Mouse (Mus musculus): ENCODE results near the gene Ptpn23. TPM values are rescaled to one million over a fixed set of nuclear protein-coding genes. Genes with fewer than 3 reads are reported as not detected.
"Not testable (repeated sequence)": the region's sequence is repeated elsewhere in the genome, so short reads cannot be mapped to it uniquely, and the experiment has no call there.

Gene Ptpn23
- polyA plus RNA-seq, 1 experiment from 2014 or later: 13.8 TPM

- Histone ChIP-seq H3K4me2 (ENCODE audit: low read depth, low read length) (no peak overlapping the region), H3K9ac (ENCODE audit: low read length) (no peak overlapping the region), H3K4me1 (ENCODE audit: control insufficient read depth, insufficient read depth, low read length) (no peaks in the 10 kb centered on the region), H3K27ac (ENCODE audit: low read length) (no peak overlapping the region), H3K27me3 (ENCODE audit: control insufficient read depth, insufficient read depth, low read length) (no peaks in the 10 kb centered on the region), H3K9me3 (replicated peaks; ENCODE audit: control insufficient read depth, low read length) (no peaks in the 10 kb centered on the region), H3K36me3 (ENCODE audit: control insufficient read depth, insufficient read depth, low read length) (peaks cover 21% of the 10 kb centered on the region), H3K4me3 (replicated peaks; ENCODE audit: low read length) (no peak overlapping the region)
- no peak for ATAC-seq (ENCODE audit: insufficient read depth, low FRiP score)
- WGBS: 86% methylated on average over 4 of the region's 4 CpGs
Observed at GRCm38 (mm10) chr9:110393295-110393694, 14.7 kb downstream of the Ptpn23 start.

- WGBS: 95% methylated on average over 3 of the region's 3 CpGs
- H3K4me2 ChIP-seq (ENCODE audit: low read depth, low read length): no peak overlapping the region
- H3K9ac ChIP-seq (ENCODE audit: low read length): no peak overlapping the region
- no peaks in the 10 kb centered on the region for H3K4me1 ChIP-seq (ENCODE audit: control insufficient read depth, insufficient read depth, low read length)
- no peak overlapping the region for H3K27ac ChIP-seq (ENCODE audit: low read length)
- peaks cover 26% of the 10 kb centered on the region for H3K36me3 ChIP-seq (ENCODE audit: control insufficient read depth, insufficient read depth, low read length)
- no peaks in the 10 kb centered on the region for H3K9me3 ChIP-seq (replicated peaks; ENCODE audit: control insufficient read depth, low read length)
- H3K27me3 ChIP-seq (ENCODE audit: control insufficient read depth, insufficient read depth, low read length): no peaks in the 10 kb centered on the region
- no peak for ATAC-seq (ENCODE audit: insufficient read depth, low FRiP score)
- no peak overlapping the region for H3K4me3 ChIP-seq (replicated peaks; ENCODE audit: low read length)
Observed at GRCm38 (mm10) chr9:110390843-110391242, 17.2 kb downstream of the Ptpn23 start.

GRCm38 (mm10) chr9:110388011-110388410 lies 20.0 kb downstream of the Ptpn23 start:
- H3K4me3 ChIP-seq (replicated peaks; ENCODE audit: low read length): no peak overlapping the region
- H3K4me1 ChIP-seq (ENCODE audit: control insufficient read depth, insufficient read depth, low read length): no peaks in the 10 kb centered on the region
- no peaks in the 10 kb centered on the region for H3K27me3 ChIP-seq (ENCODE audit: control insufficient read depth, insufficient read depth, low read length)
- no peak overlapping the region for H3K27ac ChIP-seq (ENCODE audit: low read length)
- no peak overlapping the region for H3K4me2 ChIP-seq (ENCODE audit: low read depth, low read length)
- WGBS: 94% methylated on average over 7 of the region's 7 CpGs
- no peak overlapping the region for H3K9ac ChIP-seq (ENCODE audit: low read length)
- no peaks in the 10 kb centered on the region for H3K9me3 ChIP-seq (replicated peaks; ENCODE audit: control insufficient read depth, low read length)
- ATAC-seq (ENCODE audit: insufficient read depth, low FRiP score): no peak
- H3K36me3 ChIP-seq (ENCODE audit: control insufficient read depth, insufficient read depth, low read length): peaks cover 29% of the 10 kb centered on the region

- 87% methylated on average over 7 of the region's 7 CpGs for WGBS
- Histone ChIP-seq H3K27me3 (ENCODE audit: control insufficient read depth, insufficient read depth, low read length) (no peaks in the 10 kb centered on the region), H3K9me3 (replicated peaks; ENCODE audit: control insufficient read depth, low read length) (no peaks in the 10 kb centered on the region), H3K4me1 (ENCODE audit: control insufficient read depth, insufficient read depth, low read length) (0 out of 2 replicates have a peak, but pooled peaks cover 3% of the 10 kb centered on the region), H3K27ac (ENCODE audit: low read length) (no peak overlapping the region), H3K9ac (ENCODE audit: low read length) (no peak overlapping the region), H3K4me3 (replicated peaks; ENCODE audit: low read length) (no peak overlapping the region), H3K36me3 (ENCODE audit: control insufficient read depth, insufficient read depth, low read length) (peaks cover 20% of the 10 kb centered on the region), H3K4me2 (ENCODE audit: low read depth, low read length) (no peak overlapping the region)
- ATAC-seq (ENCODE audit: insufficient read depth, low FRiP score): no peak
Observed at GRCm38 (mm10) chr9:110384369-110384929, 23.6 kb downstream of the Ptpn23 start.

- H3K36me3 ChIP-seq (ENCODE audit: control insufficient read depth, insufficient read depth, low read length): peaks cover 16% of the 10 kb centered on the region
- ATAC-seq (ENCODE audit: insufficient read depth, low FRiP score): no peak
- 63% methylated on average over 12 of the region's 12 CpGs for WGBS
Observed at GRCm38 (mm10) chr9:110381292-110381691, 26.7 kb downstream of the Ptpn23 start.

GRCm38 (mm10) chr9:110380662-110381061 lies 27.4 kb downstream of the Ptpn23 start:
- no peak overlapping the region for H3K9ac ChIP-seq (ENCODE audit: low read length)
- H3K27ac ChIP-seq (ENCODE audit: low read length): no peak overlapping the region
- H3K27me3 ChIP-seq (ENCODE audit: control insufficient read depth, insufficient read depth, low read length): no peaks in the 10 kb centered on the region
- no peaks in the 10 kb centered on the region for H3K9me3 ChIP-seq (replicated peaks; ENCODE audit: control insufficient read depth, low read length)
- H3K4me1 ChIP-seq (ENCODE audit: control insufficient read depth, insufficient read depth, low read length): 0 out of 2 replicates have a peak, but pooled peaks cover 3% of the 10 kb centered on the region
- ATAC-seq (ENCODE audit: insufficient read depth, low FRiP score): no peak; the same call in 1 of the 2 replicates
- peaks cover 10% of the 10 kb centered on the region for H3K36me3 ChIP-seq (ENCODE audit: control insufficient read depth, insufficient read depth, low read length)
- H3K4me3 ChIP-seq (replicated peaks; ENCODE audit: low read length): no peak overlapping the region
- no peak overlapping the region for H3K4me2 ChIP-seq (ENCODE audit: low read depth, low read length)
- 26% methylated on average over 21 of the region's 21 CpGs for WGBS

More at GRCm38 (mm10) chr9:110381292-110381691, 26.7 kb downstream of the Ptpn23 start:
- 0 out of 2 replicates have a peak, but pooled peaks cover 3% of the 10 kb centered on the region for H3K4me1 ChIP-seq (ENCODE audit: control insufficient read depth, insufficient read depth, low read length)
- no peaks in the 10 kb centered on the region for H3K9me3 ChIP-seq (replicated peaks; ENCODE audit: control insufficient read depth, low read length)
- no peak overlapping the region for H3K9ac ChIP-seq (ENCODE audit: low read length)
- no peaks in the 10 kb centered on the region for H3K27me3 ChIP-seq (ENCODE audit: control insufficient read depth, insufficient read depth, low read length)
- no peak overlapping the region for H3K4me3 ChIP-seq (replicated peaks; ENCODE audit: low read length)
- H3K27ac ChIP-seq (ENCODE audit: low read length): no peak overlapping the region
- H3K4me2 ChIP-seq (ENCODE audit: low read depth, low read length): no peak overlapping the region

GRCm38 (mm10) chr9:110379361-110379760 lies 28.7 kb downstream of the Ptpn23 start:
- 91% methylated on average over 8 of the region's 8 CpGs for WGBS
- Histone ChIP-seq H3K4me3 (replicated peaks; ENCODE audit: low read length) (no peak overlapping the region), H3K9me3 (replicated peaks; ENCODE audit: control insufficient read depth, low read length) (no peaks in the 10 kb centered on the region), H3K9ac (ENCODE audit: low read length) (no peak overlapping the region), H3K27me3 (ENCODE audit: control insufficient read depth, insufficient read depth, low read length) (no peaks in the 10 kb centered on the region), H3K4me1 (ENCODE audit: control insufficient read depth, insufficient read depth, low read length) (0 out of 2 replicates have a peak, but pooled peaks cover 3% of the 10 kb centered on the region), H3K4me2 (ENCODE audit: low read depth, low read length) (no peak overlapping the region), H3K36me3 (ENCODE audit: control insufficient read depth, insufficient read depth, low read length) (0 out of 2 replicates have a peak, but pooled peaks cover 4% of the 10 kb centered on the region), H3K27ac (ENCODE audit: low read length) (no peak overlapping the region)
- no peak for ATAC-seq (ENCODE audit: insufficient read depth, low FRiP score)

- H3K27ac ChIP-seq (ENCODE audit: low read length); H3K9ac ChIP-seq (ENCODE audit: low read length); ATAC-seq (ENCODE audit: insufficient read depth, low FRiP score); H3K9me3 ChIP-seq (replicated peaks; ENCODE audit: control insufficient read depth, low read length); H3K4me3 ChIP-seq (replicated peaks; ENCODE audit: low read length); H3K4me2 ChIP-seq (ENCODE audit: low read depth, low read length); H3K36me3 ChIP-seq (ENCODE audit: control insufficient read depth, insufficient read depth, low read length); H3K4me1 ChIP-seq (ENCODE audit: control insufficient read depth, insufficient read depth, low read length); H3K27me3 ChIP-seq (ENCODE audit: control insufficient read depth, insufficient read depth, low read length): not testable (repeated sequence)
- WGBS: 86% methylated on average over 15 of the region's 15 CpGs
Observed at GRCm38 (mm10) chr9:110377655-110378054, 30.4 kb downstream of the Ptpn23 start.

GRCm38 (mm10) chr9:110375668-110376067 lies 32.3 kb downstream of the Ptpn23 start:
- Histone ChIP-seq H3K4me2 (ENCODE audit: low read depth, low read length) (no peak overlapping the region), H3K36me3 (ENCODE audit: control insufficient read depth, insufficient read depth, low read length) (0 out of 2 replicates have a peak, but pooled peaks cover 4% of the 10 kb centered on the region), H3K9me3 (replicated peaks; ENCODE audit: control insufficient read depth, low read length) (no peaks in the 10 kb centered on the region), H3K4me3 (replicated peaks; ENCODE audit: low read length) (no peak overlapping the region), H3K9ac (ENCODE audit: low read length) (no peak overlapping the region), H3K4me1 (ENCODE audit: control insufficient read depth, insufficient read depth, low read length) (no peaks in the 10 kb centered on the region), H3K27me3 (ENCODE audit: control insufficient read depth, insufficient read depth, low read length) (no peaks in the 10 kb centered on the region), H3K27ac (ENCODE audit: low read length) (no peak overlapping the region)
- WGBS: 85% methylated on average over 3 of the region's 3 CpGs
- ATAC-seq (ENCODE audit: insufficient read depth, low FRiP score): no peak
